Mouse (Mus musculus): Measurements from ENCODE around the gene Rab11fip3. TPM values are rescaled to one million over a fixed set of nuclear protein-coding genes. Genes with fewer than 3 reads are reported as not detected.
"Not testable (repeated sequence)": the region's sequence is repeated elsewhere in the genome, so short reads cannot be mapped to it uniquely, and the experiment has no call there.

Gene Rab11fip3
- polyA plus RNA-seq, 1 experiment from 2014 or later, result 29.0 TPM

- ATAC-seq (ENCODE audit: low read depth), result no peak
- Histone ChIP-seq H3K36me3 (ENCODE audit: control insufficient read depth, insufficient read depth, low read length) (0 out of 2 replicates have a peak, but pooled peaks cover 3% of the 10 kb centered on the region), H3K27me3 (ENCODE audit: control insufficient read depth, insufficient read depth, low read length) (no peaks in the 10 kb centered on the region), H3K4me1 (ENCODE audit: control insufficient read depth, insufficient read depth, low read length) (no peaks in the 10 kb centered on the region; the same call in none of the 2 replicates), H3K9ac (replicated peaks; ENCODE audit: low read depth, low read length) (no peak overlapping the region), H3K27ac (ENCODE audit: low read depth, low read length) (no peak overlapping the region), H3K4me2 (ENCODE audit: low read depth, low read length) (no peak overlapping the region), H3K4me3 (ENCODE audit: low read depth, low read length) (no peak overlapping the region), H3K9me3 (ENCODE audit: control insufficient read depth, low read length) (no peaks in the 10 kb centered on the region)
- WGBS, result 98% methylated on average over 4 of the region's 4 CpGs
Measured at GRCm38 (mm10) chr17:26052074-26052473, 17.3 kb downstream of the Rab11fip3 start.

- Histone ChIP-seq H3K9ac (replicated peaks; ENCODE audit: low read depth, low read length) (no peak overlapping the region), H3K4me2 (ENCODE audit: low read depth, low read length) (no peak overlapping the region), H3K27ac (ENCODE audit: low read depth, low read length) (no peak overlapping the region), H3K4me3 (ENCODE audit: low read depth, low read length) (no peak overlapping the region), H3K27me3 (ENCODE audit: control insufficient read depth, insufficient read depth, low read length) (no peaks in the 10 kb centered on the region), H3K36me3 (ENCODE audit: control insufficient read depth, insufficient read depth, low read length) (no peaks in the 10 kb centered on the region), H3K4me1 (ENCODE audit: control insufficient read depth, insufficient read depth, low read length) (peaks cover 19% of the 10 kb centered on the region; the same call in 1 of the 2 replicates), H3K9me3 (ENCODE audit: control insufficient read depth, low read length) (no peaks in the 10 kb centered on the region)
- no peak for ATAC-seq (ENCODE audit: low read depth)
- WGBS, result 89% methylated on average over 8 of the region's 8 CpGs
Measured at GRCm38 (mm10) chr17:26048118-26048517, 21.2 kb downstream of the Rab11fip3 start.

GRCm38 (mm10) chr17:26046253-26046997 is 22.9 kb downstream of the Rab11fip3 start:
- Histone ChIP-seq H3K4me2 (ENCODE audit: low read depth, low read length) (no peak overlapping the region), H3K36me3 (ENCODE audit: control insufficient read depth, insufficient read depth, low read length) (no peaks in the 10 kb centered on the region), H3K9ac (replicated peaks; ENCODE audit: low read depth, low read length) (no peak overlapping the region), H3K27ac (ENCODE audit: low read depth, low read length) (peak overlapping the region; percentile 62; the same call in 1 of the 2 replicates), H3K9me3 (ENCODE audit: control insufficient read depth, low read length) (no peaks in the 10 kb centered on the region), H3K27me3 (ENCODE audit: control insufficient read depth, insufficient read depth, low read length) (no peaks in the 10 kb centered on the region), H3K4me1 (ENCODE audit: control insufficient read depth, insufficient read depth, low read length) (peaks cover 31% of the 10 kb centered on the region; the same call in 1 of the 2 replicates), H3K4me3 (ENCODE audit: low read depth, low read length) (no peak overlapping the region)
- WGBS, result 55% methylated on average over 10 of the region's 10 CpGs
- ATAC-seq (ENCODE audit: low read depth), result no peak

- 21% methylated on average over 4 of the region's 4 CpGs for WGBS
- Histone ChIP-seq H3K9me3 (ENCODE audit: control insufficient read depth, low read length) (no peaks in the 10 kb centered on the region), H3K4me3 (ENCODE audit: low read depth, low read length) (no peak overlapping the region), H3K27ac (ENCODE audit: low read depth, low read length) (peak overlapping the region; percentile 62), H3K27me3 (ENCODE audit: control insufficient read depth, insufficient read depth, low read length) (no peaks in the 10 kb centered on the region), H3K4me2 (ENCODE audit: low read depth, low read length) (no peak overlapping the region), H3K4me1 (ENCODE audit: control insufficient read depth, insufficient read depth, low read length) (peaks cover 33% of the 10 kb centered on the region; the same call in 1 of the 2 replicates), H3K36me3 (ENCODE audit: control insufficient read depth, insufficient read depth, low read length) (no peaks in the 10 kb centered on the region), H3K9ac (replicated peaks; ENCODE audit: low read depth, low read length) (no peak overlapping the region)
- peak; percentile 36; the same call in 1 of the 2 replicates for ATAC-seq (ENCODE audit: low read depth)
Measured at GRCm38 (mm10) chr17:26045285-26045684, 24.1 kb downstream of the Rab11fip3 start.

GRCm38 (mm10) chr17:26043249-26043636 is 26.1 kb downstream of the Rab11fip3 start:
- Histone ChIP-seq H3K4me2 (ENCODE audit: low read depth, low read length) (no peak overlapping the region), H3K27me3 (ENCODE audit: control insufficient read depth, insufficient read depth, low read length) (no peaks in the 10 kb centered on the region), H3K4me3 (ENCODE audit: low read depth, low read length) (no peak overlapping the region), H3K9me3 (ENCODE audit: control insufficient read depth, low read length) (no peaks in the 10 kb centered on the region), H3K4me1 (ENCODE audit: control insufficient read depth, insufficient read depth, low read length) (peaks cover 33% of the 10 kb centered on the region; the same call in 1 of the 2 replicates), H3K36me3 (ENCODE audit: control insufficient read depth, insufficient read depth, low read length) (no peaks in the 10 kb centered on the region), H3K9ac (replicated peaks; ENCODE audit: low read depth, low read length) (no peak overlapping the region), H3K27ac (ENCODE audit: low read depth, low read length) (peak overlapping the region; percentile 82)
- peak; percentile 65; the same call in 1 of the 2 replicates for ATAC-seq (ENCODE audit: low read depth)
- 48% methylated on average over 5 of the region's 5 CpGs for WGBS

- H3K36me3 ChIP-seq (ENCODE audit: control insufficient read depth, insufficient read depth, low read length), result no peaks in the 10 kb centered on the region
- peaks cover 33% of the 10 kb centered on the region; the same call in 1 of the 2 replicates for H3K4me1 ChIP-seq (ENCODE audit: control insufficient read depth, insufficient read depth, low read length)
- H3K9me3 ChIP-seq (ENCODE audit: control insufficient read depth, low read length), result no peaks in the 10 kb centered on the region
- peak overlapping the region; percentile 82 for H3K27ac ChIP-seq (ENCODE audit: low read depth, low read length)
- no peak overlapping the region for H3K9ac ChIP-seq (replicated peaks; ENCODE audit: low read depth, low read length)
- H3K4me2 ChIP-seq (ENCODE audit: low read depth, low read length), result no peak overlapping the region
- no peak overlapping the region for H3K4me3 ChIP-seq (ENCODE audit: low read depth, low read length)
- ATAC-seq (ENCODE audit: low read depth), result peak; percentile 42; the same call in 1 of the 2 replicates
- 50% methylated on average over 13 of the region's 13 CpGs for WGBS
- H3K27me3 ChIP-seq (ENCODE audit: control insufficient read depth, insufficient read depth, low read length), result no peaks in the 10 kb centered on the region
Measured at GRCm38 (mm10) chr17:26042599-26043248, 26.6 kb downstream of the Rab11fip3 start.

- ATAC-seq (ENCODE audit: low read depth), result no peak
- Histone ChIP-seq H3K36me3 (ENCODE audit: control insufficient read depth, insufficient read depth, low read length) (no peaks in the 10 kb centered on the region), H3K9me3 (ENCODE audit: control insufficient read depth, low read length) (no peaks in the 10 kb centered on the region), H3K4me3 (ENCODE audit: low read depth, low read length) (no peak overlapping the region), H3K27ac (ENCODE audit: low read depth, low read length) (no peak overlapping the region), H3K27me3 (ENCODE audit: control insufficient read depth, insufficient read depth, low read length) (no peaks in the 10 kb centered on the region), H3K9ac (replicated peaks; ENCODE audit: low read depth, low read length) (no peak overlapping the region), H3K4me1 (ENCODE audit: control insufficient read depth, insufficient read depth, low read length) (peaks cover 29% of the 10 kb centered on the region; the same call in 1 of the 2 replicates), H3K4me2 (ENCODE audit: low read depth, low read length) (no peak overlapping the region)
- WGBS, result 52% methylated on average over 9 of the region's 9 CpGs
Measured at GRCm38 (mm10) chr17:26041111-26041802, 28.1 kb downstream of the Rab11fip3 start.

GRCm38 (mm10) chr17:26040711-26041110 is 28.6 kb downstream of the Rab11fip3 start:
- not testable (repeated sequence) for H3K27me3 ChIP-seq (ENCODE audit: control insufficient read depth, insufficient read depth, low read length); ATAC-seq (ENCODE audit: low read depth); H3K36me3 ChIP-seq (ENCODE audit: control insufficient read depth, insufficient read depth, low read length); H3K9ac ChIP-seq (replicated peaks; ENCODE audit: low read depth, low read length); H3K27ac ChIP-seq (ENCODE audit: low read depth, low read length); H3K4me2 ChIP-seq (ENCODE audit: low read depth, low read length); H3K9me3 ChIP-seq (ENCODE audit: control insufficient read depth, low read length); H3K4me3 ChIP-seq (ENCODE audit: low read depth, low read length)
- 88% methylated on average over 8 of the region's 8 CpGs for WGBS
- H3K4me1 ChIP-seq (ENCODE audit: control insufficient read depth, insufficient read depth, low read length), result peaks cover 27% of the 10 kb centered on the region; the same call in 1 of the 2 replicates
